Mouse (Mus musculus) heart, adult 2 months (tissue): Measurements from ENCODE around the gene Trdmt1. TPM values are rescaled to one million over a fixed set of nuclear protein-coding genes. Genes with fewer than 3 reads are reported as not detected.

ENCODE experiments used
- DNase-seq, 2 experiments: peaks; one replicate each; pipeline ENCODE4 v3.0.0; 2021
- H3K27ac ChIP-seq: fragments of 200-600 bp; 2 replicates; pipeline ENCODE4 v1.8.1; 2022
- H3K27me3 ChIP-seq: fragments of 200-500 bp; 2 replicates; pipeline ENCODE4 v1.6.1; 2012; ENCODE audit warnings: mild to moderate bottlenecking, low read length, inconsistent platforms, mixed read lengths; ENCODE audit not compliant: control insufficient read depth, insufficient read depth
- H3K36me3 ChIP-seq: fragments of 200-500 bp; 2 replicates; pipeline ENCODE4 v1.6.1; 2012; ENCODE audit warnings: low read length, inconsistent platforms; ENCODE audit not compliant: control insufficient read depth, insufficient read depth
- H3K4me1 ChIP-seq: fragments of 200-500 bp; 2 replicates; pipeline ENCODE4 v1.6.1; 2011; ENCODE audit warnings: low read length; ENCODE audit not compliant: control insufficient read depth, insufficient read depth
- H3K4me3 ChIP-seq: fragments of 200-600 bp; 2 replicates; pipeline ENCODE4 v1.8.1; 2022
- H3K79me2 ChIP-seq: fragments of 200-500 bp; replicated peaks from 2 replicates; pipeline ENCODE4 v1.6.1; 2012; ENCODE audit warnings: mild to moderate bottlenecking, inconsistent platforms, low read length, moderate library complexity, mixed read lengths; ENCODE audit not compliant: control insufficient read depth, insufficient read depth
- H3K9ac ChIP-seq: fragments of 200-500 bp; 2 replicates; pipeline ENCODE4 v1.6.1; 2012; ENCODE audit warnings: low read depth, mild to moderate bottlenecking, control low read depth, inconsistent platforms, low read length, mixed read lengths
- CTCF ChIP-seq: fragments of 200-600 bp; IDR thresholded peaks from 2 replicates; pipeline ENCODE4 v1.8.1; 2022; ENCODE audit warnings: antibody characterized with exemption, mild to moderate bottlenecking, moderate library complexity
- EP300 ChIP-seq: fragments of 200-500 bp; IDR thresholded peaks from 2 replicates; pipeline ENCODE4 v1.6.1; 2011; ENCODE audit warnings: low read depth, low read length, control low read depth; ENCODE audit not compliant: insufficient read depth
- POLR2A ChIP-seq: fragments of 200-500 bp; IDR thresholded peaks from 2 replicates; pipeline ENCODE4 v1.6.1; 2011; ENCODE audit warnings: mild to moderate bottlenecking, low read depth, low read length, control low read depth; ENCODE audit not compliant: insufficient read depth
- WGBS: fragments of 180-500 bp; shearing (Covaris S2); methylation state at CpG from one replicate; pipeline ENCODE4 v1.1.7; 2018; 5-methylcytosine and 5-hydroxymethylcytosine counted together
- intact Hi-C: fragments of 180-260 bp; cut with DNase I; formaldehyde crosslinking; loops from one replicate; pipeline ENCODE4 v1.15.1; 2025
- polyA plus RNA-seq: library from polyadenylated mRNA; depleted of rRNA; stranded (reverse); fragments of >200 nt; gene quantifications from 2 replicates; pipeline ENCODE4 v1.2.3, GENCODE M21; 2012
- total RNA-seq, 2 experiments: library from RNA; stranded (reverse); gene quantifications; 2 replicates each; pipeline ENCODE4 v1.2.3; 2021

Gene Trdmt1
- total and polyA plus RNA-seq, 3 experiments, result 3.3 to 7.0 (median 5.2) TPM

- Histone ChIP-seq H3K4me3 (peak overlapping the region; percentile 88), H3K79me2 (no peaks in the 10 kb centered on the region), H3K27ac (peak overlapping the region; percentile 97), H3K27me3 (no peaks in the 10 kb centered on the region), H3K4me1 (peaks cover 10% of the 10 kb centered on the region), H3K36me3 (peaks cover 24% of the 10 kb centered on the region), H3K9ac (peak overlapping the region; percentile 80)
- WGBS, result under 1% methylated on average over 46 of the region's 46 CpGs
- intact Hi-C loops, result loop anchor here (1.0 to 10.0 kb wide), 7 partner anchors 30 to 303 kb away; partner anchors contain the start of genes Rsu1 and Trdmt1
- DNase-seq, result peak; percentile 89 to 91
- TF ChIP-seq POLR2A, result peak; percentile 98
- TF ChIP-seq CTCF, result no peak
Observed at GRCm38 (mm10) chr2:13574066-13574800, 29.8 kb upstream of the Trdmt1 start.

- intact Hi-C loops, result loop anchor here (1.0 to 10.0 kb wide), 7 partner anchors 29 to 302 kb away; partner anchors contain the start of genes Rsu1 and Trdmt1
- H3K27ac ChIP-seq, result peak within 1 kb of the TSS; percentile 97
- H3K4me1 ChIP-seq, result peaks cover 7% of the 10 kb centered on the region
- peak within 1 kb of the TSS; percentile 88 for H3K4me3 ChIP-seq
- no peaks in the 10 kb centered on the region for H3K27me3 ChIP-seq
- H3K79me2 ChIP-seq, result no peaks in the 10 kb centered on the region
- peak within 1 kb of the TSS; percentile 80 for H3K9ac ChIP-seq
- H3K36me3 ChIP-seq, result peaks cover 20% of the 10 kb centered on the region
- peak; percentile 91 to 92 for DNase-seq
- TF ChIP-seq POLR2A (peak; percentile 74), EP300 (peak; percentile 78), CTCF (no peak)
- WGBS, result under 1% methylated on average over 26 of the region's 26 CpGs
Observed at GRCm38 (mm10) chr2:13573408-13574065, 29.1 kb upstream of the Trdmt1 start, which contains the start of gene Vim. Vim (plus strand) TSS chr2:13573927.

DNA sequence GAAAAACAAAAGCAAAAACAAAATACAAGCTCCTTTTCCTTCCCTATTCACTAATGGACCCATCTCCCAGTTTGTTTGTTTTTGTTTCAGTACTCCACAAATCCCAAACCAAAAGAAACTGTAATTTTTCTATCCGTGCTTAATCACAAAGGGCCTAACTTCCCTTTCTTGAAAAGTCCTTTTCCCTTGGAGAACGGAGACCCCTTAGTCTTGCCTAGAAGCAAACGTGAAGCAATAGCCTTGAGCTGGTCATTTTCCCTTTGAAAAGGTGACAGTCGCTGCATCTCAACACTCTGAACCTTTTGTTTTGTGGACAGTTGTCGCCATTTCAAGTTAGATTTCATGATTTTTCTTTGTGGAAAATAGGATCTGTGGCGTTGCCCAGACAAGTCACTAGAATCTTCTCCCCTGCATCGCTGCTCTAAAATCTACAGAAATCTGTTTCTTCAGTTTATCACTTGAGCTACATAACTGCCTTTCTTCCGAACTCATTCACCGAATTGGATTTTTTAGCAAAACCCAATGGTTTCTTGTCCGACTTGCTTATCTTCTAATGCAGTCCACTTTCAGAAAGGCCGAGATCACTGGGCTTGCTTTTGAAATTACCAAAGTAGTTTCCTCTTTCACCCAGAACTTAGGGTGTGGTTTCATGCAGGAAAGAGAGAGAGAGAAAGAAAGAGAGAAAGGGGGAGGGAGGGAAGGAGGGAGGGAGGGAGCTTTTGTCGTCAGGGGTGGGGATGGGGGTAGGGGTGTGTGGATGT lies 28.4 kb upstream of the Trdmt1 start:
- peak overlapping the region; percentile 88 for H3K4me3 ChIP-seq
- peak overlapping the region; percentile 53; the same call in 1 of the 2 replicates for H3K9ac ChIP-seq
- DNase-seq, result no peak
- no peaks in the 10 kb centered on the region for H3K79me2 ChIP-seq
- no peaks in the 10 kb centered on the region for H3K27me3 ChIP-seq
- peak overlapping the region; percentile 97 for H3K27ac ChIP-seq
- intact Hi-C loops, result loop anchor here (5.0 to 10.0 kb wide), 3 partner anchors 48 to 201 kb away; no protein-coding TSS in a partner anchor
- H3K4me1 ChIP-seq, result peaks cover 5% of the 10 kb centered on the region
- WGBS, result 20% methylated on average over 12 of the region's 12 CpGs
- TF ChIP-seq CTCF (no peak), EP300 (no peak), POLR2A (no peak)
- H3K36me3 ChIP-seq, result peaks cover 15% of the 10 kb centered on the region

GRCm38 (mm10) chr2:13572101-13572553 lies 27.7 kb upstream of the Trdmt1 start:
- H3K4me1 ChIP-seq, result peaks cover 5% of the 10 kb centered on the region
- intact Hi-C loops, result loop anchor here (5.0 to 10.0 kb wide), 3 partner anchors 47 to 200 kb away; no protein-coding TSS in a partner anchor
- H3K27ac ChIP-seq, result peak overlapping the region; percentile 97
- no peaks in the 10 kb centered on the region for H3K27me3 ChIP-seq
- peaks cover 11% of the 10 kb centered on the region for H3K36me3 ChIP-seq
- H3K4me3 ChIP-seq, result peak overlapping the region; percentile 88
- peak overlapping the region; percentile 40 for H3K9ac ChIP-seq
- H3K79me2 ChIP-seq, result no peaks in the 10 kb centered on the region
- TF ChIP-seq POLR2A, result no peak
- TF ChIP-seq CTCF, result no peak
- TF ChIP-seq EP300, result no peak
- WGBS, result 36% methylated on average over 4 of the region's 4 CpGs
- peak; percentile 35 for DNase-seq

DNA sequence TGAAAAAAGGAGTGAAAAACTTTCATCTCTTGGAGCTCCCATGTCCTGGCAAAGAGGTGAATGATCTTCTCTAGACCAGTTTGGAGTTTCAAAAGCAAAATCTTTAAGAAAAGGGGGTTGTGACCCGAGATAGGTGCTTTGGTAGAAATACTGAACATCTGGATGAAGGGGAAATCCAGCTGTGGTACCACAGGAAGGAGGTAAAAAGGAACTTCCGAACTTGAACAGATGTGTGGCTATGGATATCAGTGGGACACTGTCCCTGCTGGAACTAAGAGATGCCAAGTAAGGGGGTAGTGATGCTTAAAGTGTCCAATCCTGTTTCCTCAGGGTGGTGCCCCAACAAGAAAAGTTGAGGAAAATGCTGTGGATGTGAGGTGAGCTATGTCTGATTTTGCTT lies 25.7 kb upstream of the Trdmt1 start:
- TF ChIP-seq CTCF (no peak), POLR2A (no peak), EP300 (no peak)

More for the DNA sequence above, 25.7 kb upstream of the Trdmt1 start:
- Histone ChIP-seq H3K36me3 (no peaks in the 10 kb centered on the region; the same call in 1 of the 2 replicates), H3K4me3 (no peak overlapping the region), H3K79me2 (no peaks in the 10 kb centered on the region), H3K27me3 (no peaks in the 10 kb centered on the region), H3K9ac (no peak overlapping the region), H3K27ac (no peak overlapping the region), H3K4me1 (peaks cover 5% of the 10 kb centered on the region)
- 68% methylated on average over 2 of the region's 2 CpGs for WGBS
- intact Hi-C loops, result loop anchor here (5.0 to 10.0 kb wide), 3 partner anchors 45 to 198 kb away; no protein-coding TSS in a partner anchor
- no peak for DNase-seq
